Mouse (Mus musculus) ES-E14 (cell line): ENCODE results near the gene Chmp2a.

ENCODE experiments used
- CHD2 ChIP-seq: IDR thresholded peaks from 2 replicates; pipeline ENCODE4 v1.6.1; 2014; ENCODE audit warnings: mild to moderate bottlenecking, low read depth, low read length, inconsistent platforms
- MAFK ChIP-seq: IDR thresholded peaks from 2 replicates; pipeline ENCODE4 v1.6.1; 2014; ENCODE audit warnings: mild to moderate bottlenecking, low read depth, low read length, inconsistent platforms; ENCODE audit not compliant: insufficient read depth
- ZC3H11A ChIP-seq: IDR thresholded peaks from 2 replicates; pipeline ENCODE4 v1.6.1; 2012; ENCODE audit warnings: low read depth, mild to moderate bottlenecking, inconsistent platforms, low read length, borderline replicate concordance
- ZNF384 ChIP-seq: IDR thresholded peaks from 2 replicates; pipeline ENCODE4 v1.6.1; 2012; ENCODE audit warnings: low read depth, low read length, inconsistent platforms

GRCm38 (mm10) chr7:13022773-13023535 is 11.7 kb downstream of the Chmp2a start:
- no peak for TF ChIP-seq ZC3H11A
- TF ChIP-seq CHD2, result no peak
- TF ChIP-seq ZNF384, result no peak
- TF ChIP-seq MAFK, result no peak
